Mouse (Mus musculus): Measurements from ENCODE around the gene Scd2. TPM values are rescaled to one million over a fixed set of nuclear protein-coding genes. Genes with fewer than 3 reads are reported as not detected.
A peak's percentile ranks its signal among the peaks of the same experiment; 100 is the strongest.

The Scd2 gene
- total and polyA plus RNA-seq, 2 experiments from 2014 or later: 61.2 to 307 TPM

DNA sequence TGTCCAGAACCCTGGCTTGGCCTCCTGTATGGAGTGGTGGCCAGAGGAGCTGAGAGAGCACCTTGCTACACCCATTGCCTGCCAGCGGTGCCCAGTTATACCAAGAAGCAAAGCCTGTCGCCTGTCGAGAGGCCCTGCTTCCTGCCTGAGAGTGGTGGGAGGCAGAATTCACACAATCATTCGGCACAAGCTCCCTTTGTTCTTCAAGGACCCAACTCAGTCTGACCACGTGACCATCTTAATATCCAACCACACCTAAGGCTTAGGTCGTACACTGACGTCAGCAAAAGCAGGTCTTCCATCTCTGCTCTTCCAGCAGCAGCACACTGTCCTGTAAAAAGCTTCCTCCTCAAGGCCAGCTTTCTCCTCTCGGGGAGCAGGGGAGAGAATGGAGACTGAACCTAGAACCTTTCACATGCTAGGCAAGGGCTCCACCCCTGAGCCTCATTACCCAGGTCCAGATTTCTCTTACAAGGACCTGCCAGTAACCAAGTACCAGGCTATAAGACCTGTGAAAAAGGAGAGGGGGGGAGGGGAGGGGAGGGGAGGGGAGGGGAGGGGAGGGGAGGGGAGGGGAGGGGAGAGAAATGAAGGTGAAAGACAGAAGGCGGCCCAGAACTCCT, 10.8 kb upstream of the Scd2 start:
- WGBS: 40% methylated on average over 9 of the region's 9 CpGs
- H3K36me3 ChIP-seq (replicated peaks; ENCODE audit: control insufficient read depth, insufficient read depth, low read length): no peaks in the 10 kb centered on the region
- H3K4me2 ChIP-seq (ENCODE audit: low read depth, low read length): no peak overlapping the region; the same call in 1 of the 2 replicates
- peak overlapping the region; percentile 55; the same call in 1 of the 2 replicates for H3K27ac ChIP-seq (ENCODE audit: low read depth)
- no peaks in the 10 kb centered on the region for H3K9me3 ChIP-seq (replicated peaks; ENCODE audit: control insufficient read depth, low read length)
- TF ChIP-seq CTCF (IDR thresholded peaks at IDR 0.05; ENCODE audit: low read depth) (no peak), EP300 (IDR thresholded peaks at IDR 0.05; ENCODE audit: low read depth) (no peak)
- DNase-seq (ENCODE audit: low spot score) (no peak), ATAC-seq (ENCODE audit: insufficient read depth, low read depth) (no peak)
- H3K27me3 ChIP-seq (ENCODE audit: control insufficient read depth, insufficient read depth, low read length): no peaks in the 10 kb centered on the region
- peaks cover 46% of the 10 kb centered on the region for H3K4me1 ChIP-seq (ENCODE audit: control insufficient read depth, insufficient read depth)
- H3K4me3 ChIP-seq (ENCODE audit: low read depth, low read length): no peak overlapping the region
- no peak overlapping the region for H3K9ac ChIP-seq (replicated peaks; ENCODE audit: low read depth, low read length)

DNA sequence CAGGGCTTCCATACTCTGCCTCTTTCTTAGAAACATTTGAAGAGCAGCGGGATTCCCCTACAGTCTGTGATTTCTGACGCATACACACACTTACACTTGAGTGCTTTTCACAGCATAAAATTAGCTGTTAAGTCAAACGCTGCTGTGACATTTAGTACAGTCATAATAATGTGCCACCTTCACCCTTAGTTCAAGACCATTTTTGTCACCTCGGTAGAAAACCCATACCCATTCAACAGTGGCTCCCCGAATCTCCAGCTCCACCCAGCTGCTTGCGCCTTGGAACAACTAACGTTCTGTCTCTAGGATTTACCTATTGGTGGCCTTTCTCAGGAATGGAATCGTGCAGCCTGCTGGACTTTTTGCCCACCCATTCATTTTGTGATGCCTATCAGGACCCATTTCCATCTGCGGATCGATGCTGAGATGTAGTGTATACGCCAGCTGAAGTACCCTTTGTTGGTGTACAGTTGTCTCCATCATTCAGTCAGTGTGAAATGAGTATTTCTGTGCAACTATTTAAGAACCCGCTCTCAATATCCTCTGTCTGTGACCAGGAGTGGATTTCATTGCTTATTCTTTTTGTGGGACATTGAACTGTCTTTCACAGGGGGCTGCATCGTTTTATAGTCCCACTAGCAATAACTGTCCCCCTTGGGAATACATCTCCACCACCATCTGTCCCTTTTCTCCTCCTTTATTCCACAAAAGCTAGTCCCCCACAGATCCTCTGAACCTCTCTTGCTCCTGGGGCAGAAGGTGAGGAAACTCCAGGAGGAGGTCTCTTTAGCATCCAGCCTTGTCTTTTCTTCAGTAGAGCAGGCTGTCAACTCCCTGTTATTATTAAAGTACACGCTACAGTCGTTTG, 10.1 kb upstream of the Scd2 start:
- Histone ChIP-seq H3K9me3 (replicated peaks; ENCODE audit: control insufficient read depth, low read length) (no peaks in the 10 kb centered on the region), H3K36me3 (replicated peaks; ENCODE audit: control insufficient read depth, insufficient read depth, low read length) (no peaks in the 10 kb centered on the region), H3K4me1 (ENCODE audit: control insufficient read depth, insufficient read depth) (peaks cover 49% of the 10 kb centered on the region), H3K4me3 (ENCODE audit: low read depth, low read length) (peak overlapping the region; percentile 50), H3K27me3 (ENCODE audit: control insufficient read depth, insufficient read depth, low read length) (no peaks in the 10 kb centered on the region), H3K27ac (ENCODE audit: low read depth) (peak overlapping the region; percentile 94), H3K4me2 (ENCODE audit: low read depth, low read length) (peak overlapping the region; percentile 85), H3K9ac (replicated peaks; ENCODE audit: low read depth, low read length) (peak overlapping the region; percentile 45; the same call in 1 of the 2 replicates)
- DNase-seq (ENCODE audit: low spot score) (no peak), ATAC-seq (ENCODE audit: insufficient read depth, low read depth) (no peak)
- 40% methylated on average over 15 of the region's 15 CpGs for WGBS
- TF ChIP-seq CTCF (IDR thresholded peaks at IDR 0.05; ENCODE audit: low read depth) (no peak), EP300 (IDR thresholded peaks at IDR 0.05; ENCODE audit: low read depth) (no peak)

DNA sequence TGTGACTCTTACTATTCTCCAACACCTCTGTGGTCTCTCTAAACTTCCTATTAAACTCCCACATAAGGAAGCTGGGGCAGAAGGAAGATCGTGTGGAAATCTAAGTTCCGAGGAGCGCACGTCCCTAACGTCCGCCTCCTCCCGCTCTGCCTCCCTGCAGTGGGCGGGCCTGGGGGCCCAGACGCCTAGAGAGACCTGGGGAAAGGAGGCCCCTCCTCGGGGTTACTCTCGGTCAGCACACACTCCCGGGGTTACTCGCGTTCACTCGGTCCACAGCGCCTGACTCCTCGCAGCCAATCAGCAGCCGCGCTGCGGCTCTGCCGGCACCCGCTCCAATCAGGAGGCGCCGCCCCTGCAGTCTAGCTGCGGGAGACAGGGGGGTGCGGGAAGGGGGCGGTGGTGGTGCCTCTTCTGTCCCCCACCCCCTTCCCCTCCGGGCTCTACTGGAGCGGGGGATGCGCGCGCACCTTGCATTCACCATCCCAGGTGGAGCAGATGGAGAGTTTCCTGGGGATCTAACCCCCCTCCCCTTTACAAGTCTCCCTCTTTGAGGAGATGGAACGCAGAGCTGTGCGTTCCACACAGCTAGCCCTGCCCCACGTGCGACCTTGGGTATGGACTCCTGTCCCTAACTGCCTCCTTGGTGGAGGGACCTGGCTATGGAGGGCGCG, 9.3 kb upstream of the Scd2 start:
- peak overlapping the region; percentile 50 for H3K9ac ChIP-seq (replicated peaks; ENCODE audit: low read depth, low read length)
- H3K4me3 ChIP-seq (ENCODE audit: low read depth, low read length): peak overlapping the region; percentile 50
- ATAC-seq (ENCODE audit: insufficient read depth, low read depth): peak; percentile 98
- no peaks in the 10 kb centered on the region for H3K9me3 ChIP-seq (replicated peaks; ENCODE audit: control insufficient read depth, low read length)
- H3K27me3 ChIP-seq (ENCODE audit: control insufficient read depth, insufficient read depth, low read length): no peaks in the 10 kb centered on the region
- peaks cover 51% of the 10 kb centered on the region for H3K4me1 ChIP-seq (ENCODE audit: control insufficient read depth, insufficient read depth)
- H3K36me3 ChIP-seq (replicated peaks; ENCODE audit: control insufficient read depth, insufficient read depth, low read length): no peaks in the 10 kb centered on the region
- under 1% methylated on average over 34 of the region's 38 CpGs for WGBS
- H3K27ac ChIP-seq (ENCODE audit: low read depth): peak overlapping the region; percentile 94
- peak; percentile 97 for DNase-seq (ENCODE audit: low spot score)
- peak overlapping the region; percentile 85 for H3K4me2 ChIP-seq (ENCODE audit: low read depth, low read length)
- no peak for TF ChIP-seq CTCF (IDR thresholded peaks at IDR 0.05; ENCODE audit: low read depth)
- 0 out of 2 replicates have a peak, but pooled peaks have one; percentile 45 for TF ChIP-seq EP300 (IDR thresholded peaks at IDR 0.05; ENCODE audit: low read depth)

DNA sequence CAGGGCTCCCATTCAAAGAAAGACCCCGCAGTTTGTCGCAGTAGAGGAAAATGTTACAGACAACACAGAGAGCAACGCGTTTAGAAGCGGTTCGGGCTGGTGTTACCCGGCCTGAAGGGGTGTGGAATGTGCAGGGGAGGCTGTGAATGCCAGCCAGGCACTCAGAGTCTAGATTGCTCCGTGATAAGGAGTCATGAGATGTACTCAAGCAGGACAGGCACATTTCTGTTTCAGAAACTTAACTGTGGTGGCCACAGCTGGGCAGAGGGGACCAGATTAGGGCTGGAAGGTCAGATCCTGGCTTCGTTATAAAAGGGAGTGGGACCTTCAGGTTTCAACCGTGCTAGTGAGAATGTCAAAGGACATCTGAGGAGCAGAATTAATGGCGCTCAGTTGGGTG, 8.8 kb upstream of the Scd2 start:
- WGBS: 2% methylated on average over 11 of the region's 11 CpGs
- H3K4me2 ChIP-seq (ENCODE audit: low read depth, low read length): peak overlapping the region; percentile 85
- peak; percentile 36 for ATAC-seq (ENCODE audit: insufficient read depth, low read depth)

DNA sequence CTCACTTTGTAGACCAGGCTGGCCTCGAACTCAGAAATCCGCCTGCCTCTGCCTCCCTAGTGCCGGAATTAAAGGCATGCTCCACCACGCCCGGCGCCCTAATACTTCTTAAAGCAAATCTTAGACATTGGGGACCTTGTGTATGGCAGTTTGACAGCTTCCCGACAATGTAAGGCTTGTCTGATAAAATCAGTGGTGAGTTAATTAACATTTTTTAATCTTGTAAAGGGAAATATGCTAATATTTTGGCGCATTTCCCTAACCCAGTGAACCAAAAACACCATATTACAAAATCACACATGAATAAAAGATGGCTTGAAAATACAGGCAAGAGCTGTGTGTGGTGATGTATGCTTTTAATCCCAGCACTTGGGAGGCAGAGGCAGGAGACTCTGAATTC, 7.9 kb upstream of the Scd2 start:
- Histone ChIP-seq H3K4me3 (ENCODE audit: low read depth, low read length) (no peak overlapping the region), H3K4me2 (ENCODE audit: low read depth, low read length) (no peak overlapping the region), H3K27ac (ENCODE audit: low read depth) (no peak overlapping the region), H3K4me1 (ENCODE audit: control insufficient read depth, insufficient read depth) (peaks cover 46% of the 10 kb centered on the region), H3K9me3 (replicated peaks; ENCODE audit: control insufficient read depth, low read length) (no peaks in the 10 kb centered on the region), H3K27me3 (ENCODE audit: control insufficient read depth, insufficient read depth, low read length) (no peaks in the 10 kb centered on the region), H3K9ac (replicated peaks; ENCODE audit: low read depth, low read length) (no peak overlapping the region), H3K36me3 (replicated peaks; ENCODE audit: control insufficient read depth, insufficient read depth, low read length) (no peaks in the 10 kb centered on the region)
- DNase-seq (ENCODE audit: low spot score): no peak
- WGBS: 94% methylated on average over 8 of the region's 8 CpGs
- ATAC-seq (ENCODE audit: insufficient read depth, low read depth): no peak
- no peak for TF ChIP-seq CTCF (IDR thresholded peaks at IDR 0.05; ENCODE audit: low read depth)
- TF ChIP-seq EP300 (IDR thresholded peaks at IDR 0.05; ENCODE audit: low read depth): no peak

More for the DNA sequence above, 8.8 kb upstream of the Scd2 start:
- H3K4me1 ChIP-seq (ENCODE audit: control insufficient read depth, insufficient read depth): peaks cover 51% of the 10 kb centered on the region
- no peaks in the 10 kb centered on the region for H3K36me3 ChIP-seq (replicated peaks; ENCODE audit: control insufficient read depth, insufficient read depth, low read length)
- H3K4me3 ChIP-seq (ENCODE audit: low read depth, low read length): peak overlapping the region; percentile 50
- peak overlapping the region; percentile 50 for H3K9ac ChIP-seq (replicated peaks; ENCODE audit: low read depth, low read length)
- peak; percentile 67 for DNase-seq (ENCODE audit: low spot score)
- peak overlapping the region; percentile 94 for H3K27ac ChIP-seq (ENCODE audit: low read depth)
- no peaks in the 10 kb centered on the region for H3K9me3 ChIP-seq (replicated peaks; ENCODE audit: control insufficient read depth, low read length)
- no peaks in the 10 kb centered on the region for H3K27me3 ChIP-seq (ENCODE audit: control insufficient read depth, insufficient read depth, low read length)
- no peak for TF ChIP-seq CTCF (IDR thresholded peaks at IDR 0.05; ENCODE audit: low read depth)
- TF ChIP-seq EP300 (IDR thresholded peaks at IDR 0.05; ENCODE audit: low read depth): no peak
